In genomic region chr14:14120230-14121096, GRCm38 (mm10) we compare ENCODE assay signal across 8 mouse cellular contexts. TPM values are rescaled to one million over a fixed set of nuclear protein-coding genes. Genes with fewer than 3 reads are reported as not detected.
DNase-seq lines count a peak whose midpoint lies in the region; ATAC-seq and TF ChIP-seq lines count a peak whose summit lies in the region.

Gene Psmd6 (minus strand): TSS chr14:14120984.

- peak within 1 kb of the TSS; percentile 74 for H3K4me2 ChIP-seq in embryonic facial prominence, embryonic 13.5 days
- peak within 1 kb of the TSS; percentile 70 for H3K4me2 ChIP-seq in limb, embryonic 12.5 days
- H3K4me2 ChIP-seq in midbrain, embryonic 15.5 days: peak within 1 kb of the TSS; percentile 87

- ATAC-seq in embryonic facial prominence, embryonic 13.5 days (ENCODE audit: insufficient number of reproducible peaks, insufficient read depth, low FRiP score, low TSS enrichment, low read depth): peak; percentile 91
- ATAC-seq in limb, embryonic 12.5 days (ENCODE audit: insufficient number of reproducible peaks, insufficient read depth, low FRiP score, low TSS enrichment, low read depth): peak; percentile 95
- peak; percentile 99 for ATAC-seq in midbrain, embryonic 15.5 days (replicated peaks)

- peaks cover 13% of the 10 kb centered on the region for H3K4me1 ChIP-seq in embryonic facial prominence, embryonic 13.5 days
- peaks cover 11% of the 10 kb centered on the region; the same call in 1 of the 2 replicates for H3K4me1 ChIP-seq in kidney, adult 2 months (ENCODE audit: control insufficient read depth, insufficient read depth, low read length)
- H3K4me1 ChIP-seq in limb, embryonic 12.5 days (replicated peaks): peaks cover 10% of the 10 kb centered on the region
- H3K4me1 ChIP-seq in midbrain, embryonic 15.5 days: peaks cover 30% of the 10 kb centered on the region
- peaks cover 6% of the 10 kb centered on the region; the same call in 1 of the 2 replicates for H3K4me1 ChIP-seq in spleen, adult 2 months (ENCODE audit: control insufficient read depth, insufficient read depth, insufficient read length)

- peak; percentile 49 for TF ChIP-seq POLR2A in kidney, adult 2 months (IDR thresholded peaks at IDR 0.05; ENCODE audit: low read depth, low read length)
- peak; percentile 37; the same call in 1 of the 2 replicates for TF ChIP-seq POLR2A in spleen, adult 2 months (IDR thresholded peaks at IDR 0.05; ENCODE audit: low read depth, low read length)

- peak within 1 kb of the TSS; percentile 87 for H3K27ac ChIP-seq in embryonic facial prominence, embryonic 13.5 days
- H3K27ac ChIP-seq in kidney, adult 2 months (ENCODE audit: insufficient read depth, low read depth, low read length): peak within 1 kb of the TSS; percentile 80
- peak within 1 kb of the TSS; percentile 75 for H3K27ac ChIP-seq in limb, embryonic 12.5 days
- H3K27ac ChIP-seq in midbrain, embryonic 15.5 days: peak within 1 kb of the TSS; percentile 87
- H3K27ac ChIP-seq in spleen, adult 2 months (ENCODE audit: insufficient read depth, low read length): peak within 1 kb of the TSS; percentile 79

- 1% methylated on average over 68 of the region's 68 CpGs for WGBS in embryonic facial prominence, embryonic 13.5 days
- under 1% methylated on average over 68 of the region's 68 CpGs for WGBS in kidney, adult 2 months
- 1% methylated on average over 68 of the region's 68 CpGs for WGBS in limb, embryonic 12.5 days
- WGBS in midbrain, embryonic 15.5 days: under 1% methylated on average over 68 of the region's 68 CpGs
- WGBS in spleen, adult 2 months: under 1% methylated on average over 68 of the region's 68 CpGs

- no peaks in the 10 kb centered on the region for H3K9me3 ChIP-seq in embryonic facial prominence, embryonic 13.5 days
- H3K9me3 ChIP-seq in limb, embryonic 12.5 days: no peaks in the 10 kb centered on the region
- no peaks in the 10 kb centered on the region for H3K9me3 ChIP-seq in midbrain, embryonic 15.5 days

- H3K27me3 ChIP-seq in embryonic facial prominence, embryonic 13.5 days: no peaks in the 10 kb centered on the region
- no peaks in the 10 kb centered on the region for H3K27me3 ChIP-seq in kidney, adult 2 months (replicated peaks; ENCODE audit: control insufficient read depth, insufficient read depth, low read length)
- H3K27me3 ChIP-seq in limb, embryonic 12.5 days: no peaks in the 10 kb centered on the region
- no peaks in the 10 kb centered on the region for H3K27me3 ChIP-seq in midbrain, embryonic 15.5 days (replicated peaks)
- no peaks in the 10 kb centered on the region for H3K27me3 ChIP-seq in spleen, adult 2 months (ENCODE audit: control insufficient read depth, insufficient read depth, low read length)

- peaks cover 36% of the 10 kb centered on the region for H3K36me3 ChIP-seq in embryonic facial prominence, embryonic 13.5 days
- H3K36me3 ChIP-seq in kidney, adult 2 months (ENCODE audit: control insufficient read depth, insufficient read depth, low read length): peaks cover 5% of the 10 kb centered on the region
- peaks cover 35% of the 10 kb centered on the region for H3K36me3 ChIP-seq in limb, embryonic 12.5 days
- peaks cover 21% of the 10 kb centered on the region for H3K36me3 ChIP-seq in midbrain, embryonic 15.5 days (replicated peaks)
- peaks cover 17% of the 10 kb centered on the region for H3K36me3 ChIP-seq in spleen, adult 2 months (ENCODE audit: control insufficient read depth, insufficient read depth, low read length)

- TF ChIP-seq CTCF in kidney, adult 2 months (conservative IDR thresholded peaks at IDR 0.05; ENCODE audit: insufficient read depth, insufficient read length, low read depth, low read length): peak; percentile 90
- TF ChIP-seq CTCF in spleen, adult 2 months (IDR thresholded peaks at IDR 0.05; ENCODE audit: extremely low read depth, insufficient read depth, insufficient read length, insufficient replicate concordance): peak; percentile 99

- DNase-seq in 3134 (ENCODE audit: extremely low read depth, insufficient read length, low spot score): peak; percentile 93
- peak; percentile 92 for DNase-seq in adrenal gland, postnatal 36 days
- DNase-seq in heart, adult 18-20 months: peak; percentile 91 to 94
- peak; percentile 93 for DNase-seq in kidney, adult 2 months
- peak; percentile 77 to 84 for DNase-seq in spleen, adult 2 months (ENCODE audit: low read depth in 1 of 2, low spot score in 2 of 2)

- H3K4me3 ChIP-seq in embryonic facial prominence, embryonic 13.5 days: peak within 1 kb of the TSS; percentile 99
- peak within 1 kb of the TSS; percentile 97 for H3K4me3 ChIP-seq in kidney, adult 2 months (ENCODE audit: insufficient read depth, low read depth, low read length)
- H3K4me3 ChIP-seq in limb, embryonic 12.5 days (replicated peaks): peak within 1 kb of the TSS; percentile 81
- H3K4me3 ChIP-seq in midbrain, embryonic 15.5 days: peak within 1 kb of the TSS; percentile 76
- H3K4me3 ChIP-seq in spleen, adult 2 months (ENCODE audit: extremely low read depth, insufficient read depth, insufficient read length): peak within 1 kb of the TSS; percentile 95

- H3K9ac ChIP-seq in embryonic facial prominence, embryonic 13.5 days: peak within 1 kb of the TSS; percentile 99
- H3K9ac ChIP-seq in limb, embryonic 12.5 days (replicated peaks): peak within 1 kb of the TSS; percentile 95
- H3K9ac ChIP-seq in midbrain, embryonic 15.5 days: peak within 1 kb of the TSS; percentile 95

RNA-seq across cellular contexts. Expression of gene Psmd6, which starts in this region (rescaled TPM):
- 100 to 1,000 TPM; 131 to 142 TPM for total RNA-seq in adrenal gland, postnatal 36 days (2021)
- 254 and 256 TPM in 2 replicates for polyA plus RNA-seq in embryonic facial prominence, embryonic 13.5 days (2015; fragmentation: Nextera tagmentation; extraction: Ambion mirVana)
- 10 to 100 TPM; 85.5 to 89.7 TPM for total RNA-seq in heart, adult 18-20 months (2021)
- polyA plus RNA-seq in kidney, adult 2 months (2012; rRNA removed): 30.1 and 40.4 TPM in 2 replicates
- polyA plus RNA-seq in limb, embryonic 12.5 days (2016; fragmentation: Nextera tagmentation; extraction: Ambion mirVana): 275 TPM in 2 replicates
- 235 and 242 TPM in 2 replicates for polyA plus RNA-seq in midbrain, embryonic 15.5 days (2015; fragmentation: Nextera tagmentation; extraction: Ambion mirVana)
- polyA plus RNA-seq in spleen, adult 2 months (2012; rRNA removed): 12.4 and 15.0 TPM in 2 replicates

Comparison
In these comparisons a context has a peak if more than half of its experiments do, and no peak if none do; other contexts are left out.
1. Peak in every context shown above with its lines: DNase-seq, ATAC-seq, H3K4me3 ChIP-seq and H3K27ac ChIP-seq.